Mouse (Mus musculus) midbrain, embryonic 14.5 days (tissue): Measurements from ENCODE around the gene Mterf1b. TPM values are rescaled to one million over a fixed set of nuclear protein-coding genes. Genes with fewer than 3 reads are reported as not detected.
"Not testable (repeated sequence)": the region's sequence is repeated elsewhere in the genome, so short reads cannot be mapped to it uniquely, and the experiment has no call there.

Experiments used
- ATAC-seq: fragments of 200-750 bp; cut with Nextera tagmentation; 2 replicates; pipeline ENCODE4 v1.8.0; 2017; ENCODE audit warnings: moderate number of reproducible peaks, moderate library complexity; ENCODE audit not compliant: low FRiP score, low TSS enrichment
- DNase-seq: peaks from one replicate; pipeline ENCODE4 v3.0.0-alpha.2; 2015
- H3K27ac ChIP-seq: fragments of 300-500 bp; sonication (generic); replicated peaks from 2 replicates; pipeline ENCODE4 v1.5.1; 2014; ENCODE audit warnings: mild to moderate bottlenecking, low read depth, low read length, moderate library complexity
- H3K27me3 ChIP-seq: fragments of 300-500 bp; sonication (generic); 2 replicates; pipeline ENCODE4 v1.6.1; 2014; ENCODE audit warnings: low read length, control low read depth, mixed read lengths; ENCODE audit not compliant: control insufficient read depth, insufficient read depth
- H3K36me3 ChIP-seq: fragments of 300-500 bp; sonication (generic); 2 replicates; pipeline ENCODE4 v1.6.1; 2014; ENCODE audit warnings: low read length, control low read depth; ENCODE audit not compliant: control insufficient read depth, insufficient read depth
- H3K4me1 ChIP-seq: fragments of 300-500 bp; sonication (generic); 2 replicates; pipeline ENCODE4 v1.6.1; 2014; ENCODE audit warnings: mild to moderate bottlenecking, antibody characterized with exemption, low read length, control low read depth; ENCODE audit not compliant: control insufficient read depth, insufficient read depth
- H3K4me2 ChIP-seq: fragments of 300-500 bp; sonication (generic); 2 replicates; pipeline ENCODE4 v1.6.1; 2014; ENCODE audit warnings: mild to moderate bottlenecking, low read length, moderate library complexity
- H3K4me3 ChIP-seq: fragments of 300-500 bp; sonication (generic); replicated peaks from 2 replicates; pipeline ENCODE4 v1.5.1; 2014; ENCODE audit warnings: low read depth, low read length
- H3K9ac ChIP-seq: fragments of 300-500 bp; sonication (generic); replicated peaks from 2 replicates; pipeline ENCODE4 v1.6.1; 2014; ENCODE audit warnings: mild to moderate bottlenecking, low read length, moderate library complexity
- H3K9me3 ChIP-seq: fragments of 300-500 bp; sonication (generic); 2 replicates; pipeline ENCODE4 v1.6.1; 2016; ENCODE audit warnings: low read length, control low read depth, mixed read lengths; ENCODE audit not compliant: control insufficient read depth
- WGBS: fragments of 180-500 bp; shearing (Covaris S2); extraction: QIAGEN DNeasy Blood & Tissue Kit; methylation state at CpG from one replicate; pipeline ENCODE4 v1.1.7; 2014; 5-methylcytosine and 5-hydroxymethylcytosine counted together
- polyA plus RNA-seq: library from polyadenylated mRNA; unstranded; fragments of >200 nt; fragmentation: Nextera tagmentation; extraction: Ambion mirVana; gene quantifications from 2 replicates; pipeline ENCODE4 v1.2.1, GENCODE M21; 2014

The Mterf1b gene
- polyA plus RNA-seq, 1 experiment from 2014 or later, result 3.8 TPM

DNA sequence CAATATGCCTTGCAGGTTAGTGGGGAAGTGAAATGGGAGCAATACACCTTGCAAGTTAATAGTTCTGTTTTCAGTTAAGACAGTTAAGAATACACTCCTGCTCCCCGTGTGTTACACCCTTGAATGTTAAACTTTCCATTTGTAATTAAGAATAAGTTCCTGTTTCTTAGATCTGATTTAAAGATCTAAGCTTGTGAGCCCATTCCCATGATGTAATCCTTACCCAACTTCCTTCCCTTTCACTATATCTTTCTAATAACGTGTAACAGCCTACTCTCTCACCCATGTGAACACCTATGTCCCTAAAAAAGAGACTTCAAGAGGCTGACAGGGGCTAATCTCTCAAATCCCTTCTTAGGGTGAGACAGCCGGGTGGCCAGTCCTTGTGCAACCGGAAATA, 5.4 kb upstream of the Mterf1b start:
- Histone ChIP-seq H3K4me3 (no peak overlapping the region), H3K9ac (no peak overlapping the region), H3K4me1 (no peaks in the 10 kb centered on the region), H3K4me2 (no peak overlapping the region), H3K36me3 (no peaks in the 10 kb centered on the region), H3K9me3 (no peaks in the 10 kb centered on the region; the same call in 1 of the 2 replicates), H3K27ac (no peak overlapping the region), H3K27me3 (no peaks in the 10 kb centered on the region)
- WGBS, result 66% methylated on average over 4 of the region's 4 CpGs
- ATAC-seq (no peak), DNase-seq (no peak)

DNA sequence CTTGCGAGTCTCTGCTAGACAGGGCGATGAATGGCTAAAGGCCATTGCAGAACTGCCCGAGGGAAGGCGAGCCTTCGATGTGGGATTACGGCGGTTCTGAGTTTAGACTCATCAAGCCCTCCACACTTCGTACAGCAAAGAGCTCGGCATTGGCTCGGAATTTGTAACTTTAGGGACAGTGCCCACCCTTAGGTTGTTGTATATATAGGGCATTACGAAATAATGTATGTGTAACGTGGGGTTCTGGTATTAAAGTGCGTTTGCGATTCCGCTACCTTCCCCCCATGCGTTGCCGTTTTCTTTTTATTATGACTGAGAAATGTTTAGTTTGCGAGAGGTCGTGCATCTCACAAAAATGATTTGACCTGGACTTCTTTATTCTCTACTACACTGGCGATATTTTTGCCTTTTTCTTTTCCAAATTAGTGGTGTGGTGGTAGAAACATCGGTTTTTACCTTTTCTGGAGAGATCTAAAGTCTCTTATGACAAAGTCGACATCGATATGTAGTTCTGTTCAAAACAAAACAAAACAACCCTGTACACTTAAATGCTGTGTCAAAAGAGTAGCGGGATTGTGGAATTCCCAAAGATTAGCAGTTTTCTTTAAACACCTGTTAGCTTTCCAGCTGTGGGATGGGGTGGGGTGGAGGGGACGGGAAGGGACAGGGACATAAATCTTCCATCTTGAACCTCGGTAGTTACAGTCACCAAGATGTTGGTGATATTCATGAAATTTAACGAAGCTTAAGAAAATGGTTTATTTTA, 497 bp downstream of the Mterf1b start:
- not testable (repeated sequence) for H3K4me1 ChIP-seq, H3K27ac ChIP-seq, ATAC-seq, DNase-seq, H3K36me3 ChIP-seq, H3K27me3 ChIP-seq, H3K9me3 ChIP-seq
- WGBS, result 12% methylated on average over 15 of the region's 27 CpGs
- H3K4me3 ChIP-seq, result peak overlapping the region; percentile 40
- H3K9ac ChIP-seq, result peak overlapping the region; percentile 42; the same call in 1 of the 2 replicates
- peak overlapping the region; percentile 74 for H3K4me2 ChIP-seq

GRCm38 (mm10) chr5:4193247-4193628, 1.1 kb downstream of the Mterf1b start:
- WGBS, result 87% methylated on average over 5 of the region's 5 CpGs
- Histone ChIP-seq H3K9ac (no peak overlapping the region), H3K9me3 (no peaks in the 10 kb centered on the region; the same call in 1 of the 2 replicates), H3K27ac (no peak overlapping the region), H3K4me3 (peak overlapping the region; percentile 40), H3K27me3 (no peaks in the 10 kb centered on the region), H3K4me1 (peaks cover 4% of the 10 kb centered on the region), H3K4me2 (peak overlapping the region; percentile 74), H3K36me3 (no peaks in the 10 kb centered on the region)
- no peak for DNase-seq
- ATAC-seq, result no peak

GRCm38 (mm10) chr5:4194166-4194565, 2.0 kb downstream of the Mterf1b start:
- Histone ChIP-seq H3K27ac (no peak overlapping the region), H3K4me2 (no peak overlapping the region), H3K4me3 (no peak overlapping the region), H3K9ac (no peak overlapping the region), H3K9me3 (no peaks in the 10 kb centered on the region; the same call in 1 of the 2 replicates), H3K27me3 (no peaks in the 10 kb centered on the region), H3K36me3 (no peaks in the 10 kb centered on the region), H3K4me1 (peaks cover 4% of the 10 kb centered on the region)
- DNase-seq (peak; percentile 65), ATAC-seq (no peak)
- 72% methylated on average over 1 of the region's 1 CpGs for WGBS

GRCm38 (mm10) chr5:4195086-4195485, 2.9 kb downstream of the Mterf1b start:
- Histone ChIP-seq H3K4me3 (no peak overlapping the region), H3K4me2 (no peak overlapping the region), H3K27ac (no peak overlapping the region), H3K36me3 (no peaks in the 10 kb centered on the region), H3K27me3 (no peaks in the 10 kb centered on the region), H3K4me1 (peaks cover 4% of the 10 kb centered on the region), H3K9ac (no peak overlapping the region), H3K9me3 (no peaks in the 10 kb centered on the region; the same call in 1 of the 2 replicates)
- DNase-seq (no peak), ATAC-seq (no peak)
- WGBS, result 40% methylated on average over 1 of the region's 1 CpGs

GRCm38 (mm10) chr5:4201368-4201767, 9.2 kb downstream of the Mterf1b start:
- ATAC-seq, result no peak
- Histone ChIP-seq H3K4me3 (no peak overlapping the region), H3K36me3 (no peaks in the 10 kb centered on the region), H3K4me1 (no peaks in the 10 kb centered on the region), H3K27me3 (no peaks in the 10 kb centered on the region), H3K27ac (no peak overlapping the region), H3K4me2 (no peak overlapping the region), H3K9me3 (no peaks in the 10 kb centered on the region), H3K9ac (no peak overlapping the region)
- peak; percentile 66 for DNase-seq

GRCm38 (mm10) chr5:4202276-4202810, 10.2 kb downstream of the Mterf1b start:
- not testable (repeated sequence) for H3K27ac ChIP-seq, H3K27me3 ChIP-seq, H3K4me1 ChIP-seq, H3K9ac ChIP-seq, DNase-seq, H3K4me2 ChIP-seq, H3K9me3 ChIP-seq, H3K4me3 ChIP-seq, H3K36me3 ChIP-seq, ATAC-seq
- 94% methylated on average over 19 of the region's 19 CpGs for WGBS

GRCm38 (mm10) chr5:4210082-4210481, 17.9 kb downstream of the Mterf1b start:
- not testable (repeated sequence) for H3K4me2 ChIP-seq, H3K4me1 ChIP-seq, H3K36me3 ChIP-seq, H3K4me3 ChIP-seq, H3K9ac ChIP-seq, DNase-seq, H3K9me3 ChIP-seq, H3K27ac ChIP-seq, ATAC-seq, H3K27me3 ChIP-seq
- 91% methylated on average over 3 of the region's 3 CpGs for WGBS

- no peaks in the 10 kb centered on the region for H3K27me3 ChIP-seq
- H3K9me3 ChIP-seq, result no peaks in the 10 kb centered on the region
- no peak overlapping the region for H3K27ac ChIP-seq
- DNase-seq, result no peak
- no peaks in the 10 kb centered on the region for H3K4me1 ChIP-seq
- ATAC-seq, result no peak
- no peak overlapping the region for H3K4me2 ChIP-seq
- WGBS, result 91% methylated on average over 3 of the region's 3 CpGs
- H3K9ac ChIP-seq, result no peak overlapping the region
- H3K36me3 ChIP-seq, result no peaks in the 10 kb centered on the region
- no peak overlapping the region for H3K4me3 ChIP-seq
Measured at GRCm38 (mm10) chr5:4221309-4221708, 29.1 kb downstream of the Mterf1b start.
